Mouse (Mus musculus) layer of hippocampus, adult 9-10 months (tissue): ENCODE data around the gene Atp5h.

Experiments used
- DNase-seq: peaks from one replicate; pipeline ENCODE4 v3.0.0; 2022; ENCODE audit warnings: low spot score

Gene Atp5h

GRCm38 (mm10) chr11:115437571-115438122 lies 17.9 kb upstream of the Atp5h start:
- DNase-seq, result no peak

GRCm38 (mm10) chr11:115435596-115436337 lies 16.0 kb upstream of the Atp5h start:
- DNase-seq, result no peak

- no peak for DNase-seq
Measured at GRCm38 (mm10) chr11:115433342-115433741, 13.6 kb upstream of the Atp5h start.

GRCm38 (mm10) chr11:115432814-115433213 lies 13.1 kb upstream of the Atp5h start:
- DNase-seq, result no peak

- no peak for DNase-seq
Measured at GRCm38 (mm10) chr11:115430561-115430960, 10.8 kb upstream of the Atp5h start.

- no peak for DNase-seq
Measured at GRCm38 (mm10) chr11:115429307-115429706, 9.5 kb upstream of the Atp5h start.

- peak; percentile 64 for DNase-seq
Measured at GRCm38 (mm10) chr11:115427482-115428331, 7.9 kb upstream of the Atp5h start.

GRCm38 (mm10) chr11:115425671-115426070 lies 5.9 kb upstream of the Atp5h start:
- no peak for DNase-seq

GRCm38 (mm10) chr11:115424666-115425065 lies 4.9 kb upstream of the Atp5h start:
- no peak for DNase-seq

GRCm38 (mm10) chr11:115423091-115423490 lies 3.3 kb upstream of the Atp5h start:
- no peak for DNase-seq

- no peak for DNase-seq
Measured at GRCm38 (mm10) chr11:115421972-115422371, 2.2 kb upstream of the Atp5h start.

GRCm38 (mm10) chr11:115421328-115421727 lies 1.6 kb upstream of the Atp5h start:
- no peak for DNase-seq

- DNase-seq, result no peak
Measured at GRCm38 (mm10) chr11:115420336-115421190, 801 bp upstream of the Atp5h start.

- no peak for DNase-seq
Measured at GRCm38 (mm10) chr11:115409556-115409955, 10.2 kb downstream of the Atp5h start.

GRCm38 (mm10) chr11:115408266-115408920 lies 11.4 kb downstream of the Atp5h start:
- DNase-seq, result no peak

- DNase-seq, result no peak
Measured at GRCm38 (mm10) chr11:115406858-115407401, 12.8 kb downstream of the Atp5h start.

GRCm38 (mm10) chr11:115405723-115406122 lies 14.0 kb downstream of the Atp5h start:
- DNase-seq, result no peak

GRCm38 (mm10) chr11:115403338-115404124 lies 16.2 kb downstream of the Atp5h start, which contains the start of gene Mrpl58:
Gene Mrpl58, plus strand, starts transcription at chr11:115403752.
- DNase-seq, result peak; percentile 67

- DNase-seq, result no peak
Measured at GRCm38 (mm10) chr11:115400630-115401391, 19.0 kb downstream of the Atp5h start.
